Mouse (Mus musculus) cerebellum, adult 2 months (tissue): ENCODE measurements at regions not wholly inside any gene's neighbourhood (a gene's known extent, or its start where the extent isn't known, plus 50 kb on each side); places are given as distances from the start of the nearest gene placed in this dataset.
"Not testable (repeated sequence)": the region's sequence is repeated elsewhere in the genome, so short reads cannot be mapped to it uniquely, and the experiment has no call there.

Experiments used
- CTCF ChIP-seq: fragments of 200-500 bp; IDR thresholded peaks from 2 replicates; pipeline ENCODE4 v1.5.1; 2011; ENCODE audit warnings: low read depth, mild to moderate bottlenecking, control low read depth, low read length, moderate library complexity, borderline replicate concordance; ENCODE audit not compliant: insufficient read depth
- POLR2A ChIP-seq: fragments of 200-500 bp; IDR thresholded peaks from 2 replicates; pipeline ENCODE4 v1.6.1; 2011; ENCODE audit warnings: low read length, control low read depth, borderline replicate concordance; ENCODE audit not compliant: insufficient read depth

DNA sequence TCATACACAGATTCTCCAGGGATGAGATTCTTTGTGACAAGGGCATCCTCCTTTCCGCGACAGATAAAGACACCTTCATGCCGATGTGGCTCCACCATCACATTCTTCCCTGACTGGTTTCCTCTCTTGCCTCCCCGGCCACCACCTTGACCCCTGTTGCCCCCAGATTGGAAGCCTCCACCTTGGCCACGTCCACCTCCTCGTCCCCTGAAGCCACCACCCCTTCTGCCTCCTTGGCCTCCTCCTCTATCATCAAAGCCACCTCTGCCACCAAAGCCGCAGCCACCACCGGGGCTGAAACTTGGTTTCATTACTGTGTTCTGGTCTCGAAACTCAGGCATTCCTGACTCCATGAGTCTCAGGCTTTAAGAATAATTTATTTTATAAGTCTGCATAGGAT lies 79.3 kb upstream of the Dynlt1c start:
- TF ChIP-seq POLR2A, CTCF: not testable (repeated sequence)
